Mouse (Mus musculus) right cerebral cortex, postnatal 36 days (tissue): ENCODE data around the gene Akap11.

Source experiments
- DNase-seq, 2 experiments: peaks; one replicate each; pipeline ENCODE4 v3.0.0; 2022; ENCODE audit warnings: low spot score in 2 of 2, mixed read lengths in 1 of 2

Akap11 gene

GRCm38 (mm10) chr14:78448017-78448416, 88.6 kb downstream of the Akap11 start:
- DNase-seq: no peak

GRCm38 (mm10) chr14:78447542-78447941, 89.1 kb downstream of the Akap11 start:
- DNase-seq: no peak
